Mouse (Mus musculus) ES-E14 (cell line): ENCODE data around the gene Dhh.

Source experiments
- HCFC1 ChIP-seq: IDR thresholded peaks from 2 replicates; pipeline ENCODE4 v1.6.1; 2012; ENCODE audit warnings: low read length, inconsistent platforms, borderline replicate concordance; ENCODE audit not compliant: insufficient read depth
- ZC3H11A ChIP-seq: IDR thresholded peaks from 2 replicates; pipeline ENCODE4 v1.6.1; 2012; ENCODE audit warnings: low read depth, mild to moderate bottlenecking, inconsistent platforms, low read length, borderline replicate concordance

- TF ChIP-seq HCFC1 (peak; percentile 49; the same call in 1 of the 2 replicates), ZC3H11A (no peak)
Measured at GRCm38 (mm10) chr15:98933833-98934216, 35.5 kb upstream of the Dhh start.
